Mouse (Mus musculus) layer of hippocampus, adult 9-11 months (tissue): ENCODE data around the gene Trappc10.

Experiments
- DNase-seq: peaks from one replicate; pipeline ENCODE4 v3.0.0; 2022

Trappc10 gene

DNA sequence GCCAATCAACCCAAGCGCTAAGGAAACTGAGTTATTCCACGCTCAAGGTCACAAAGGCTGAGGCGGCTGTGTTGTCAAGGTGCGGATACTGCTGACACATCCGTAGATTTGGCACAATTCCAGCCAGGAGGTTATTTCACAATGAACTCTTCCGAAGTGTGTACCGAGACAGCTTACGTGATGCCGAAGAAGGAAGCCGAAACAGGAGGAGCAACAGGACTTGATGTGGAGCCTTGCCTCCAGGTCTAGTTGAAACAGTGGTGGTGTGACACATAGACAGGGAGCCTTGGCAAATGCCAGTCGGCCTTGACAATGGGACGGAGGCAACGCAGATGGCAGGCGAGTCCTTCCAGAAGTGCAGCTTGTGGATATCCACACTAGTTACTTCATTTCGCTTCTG, 86.4 kb downstream of the Trappc10 start:
- DNase-seq, result no peak

DNA sequence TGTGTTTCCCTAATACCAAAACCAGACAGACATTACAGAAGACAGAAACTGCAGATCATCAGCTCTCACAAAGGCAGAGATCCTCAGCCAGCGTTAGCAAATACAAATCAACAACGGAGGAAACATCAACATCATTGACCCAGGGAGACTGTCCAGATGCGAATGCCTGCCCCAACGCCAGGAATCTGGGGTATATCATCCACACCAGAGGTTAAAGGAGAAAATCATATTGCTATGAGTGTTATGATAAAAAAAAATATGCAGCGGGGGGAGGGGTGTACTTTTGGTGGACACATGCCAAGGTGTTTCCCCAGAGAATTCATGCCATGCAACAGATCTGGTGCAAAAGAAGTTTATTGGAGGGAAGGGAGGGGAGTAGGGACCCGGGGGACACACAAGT, 87.5 kb downstream of the Trappc10 start:
- DNase-seq, result no peak

DNA sequence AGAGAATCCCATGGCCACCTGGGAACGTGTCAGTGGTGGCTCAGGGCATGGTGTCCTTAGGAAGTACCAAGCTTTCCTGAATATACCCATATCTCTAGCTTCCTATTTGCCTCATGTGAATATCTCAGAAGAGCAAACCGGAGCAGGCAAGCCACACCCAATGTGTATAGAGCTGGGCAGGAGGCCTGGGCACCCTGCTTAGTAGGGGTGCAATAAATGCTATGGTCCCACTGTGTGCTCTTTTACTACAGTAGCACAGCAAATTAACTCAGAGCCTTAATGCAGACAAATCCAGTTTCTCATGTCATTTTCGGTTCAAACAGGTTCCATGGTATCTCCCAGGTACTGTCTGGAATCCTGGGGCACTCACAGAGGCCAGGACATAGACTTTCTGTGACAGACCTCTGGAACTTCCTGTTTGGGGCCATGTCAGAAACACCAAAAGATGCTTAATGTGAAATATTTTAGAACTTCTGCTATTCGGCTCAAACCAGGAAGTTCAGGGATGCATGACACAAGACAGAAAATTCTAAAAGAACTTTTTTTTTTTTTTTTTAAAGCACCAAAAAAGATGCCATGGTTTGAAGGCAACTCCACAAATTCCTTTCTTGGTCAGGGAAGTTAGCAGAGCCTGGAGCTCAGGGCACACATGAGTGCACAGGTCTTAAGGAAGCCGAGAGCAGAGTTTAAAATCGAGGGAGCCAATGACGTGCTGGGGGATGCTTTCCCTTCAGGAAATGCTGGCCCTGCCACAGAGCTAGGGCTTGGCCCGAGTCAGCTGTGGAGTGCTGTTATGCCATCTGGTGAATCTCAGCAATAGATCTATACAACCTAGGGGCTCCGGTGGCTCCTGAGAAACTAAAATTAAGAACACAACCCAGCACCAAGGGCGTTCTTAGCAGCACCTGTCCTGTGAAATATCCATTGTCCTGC, 95.3 kb downstream of the Trappc10 start:
- DNase-seq, result no peak

DNA sequence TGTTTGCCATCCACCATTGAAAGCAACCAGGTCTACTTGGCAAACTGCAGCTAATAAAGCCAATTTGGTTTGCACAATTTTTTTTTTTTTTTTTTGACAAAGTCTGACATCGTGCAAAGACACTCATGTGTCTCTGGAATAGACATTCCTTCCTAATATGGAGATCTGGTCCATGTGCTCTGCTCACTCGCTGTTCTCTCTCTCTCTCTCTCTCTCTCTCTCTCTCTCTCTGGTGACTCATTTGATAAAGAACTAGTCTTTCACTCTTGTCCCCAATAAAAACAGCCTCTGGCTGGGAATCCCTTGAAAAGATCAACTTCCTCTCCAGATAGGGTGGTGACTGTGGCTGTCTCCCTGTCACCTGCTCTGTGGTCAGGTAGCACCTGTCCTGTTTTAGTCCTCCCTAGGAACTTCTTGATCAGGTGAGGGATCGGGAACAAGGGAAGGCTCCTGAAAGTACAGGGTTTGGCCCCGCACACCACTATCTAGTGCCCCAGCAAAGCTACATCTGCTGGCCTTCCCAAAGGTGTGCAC, 96.5 kb downstream of the Trappc10 start:
- DNase-seq, result no peak

DNA sequence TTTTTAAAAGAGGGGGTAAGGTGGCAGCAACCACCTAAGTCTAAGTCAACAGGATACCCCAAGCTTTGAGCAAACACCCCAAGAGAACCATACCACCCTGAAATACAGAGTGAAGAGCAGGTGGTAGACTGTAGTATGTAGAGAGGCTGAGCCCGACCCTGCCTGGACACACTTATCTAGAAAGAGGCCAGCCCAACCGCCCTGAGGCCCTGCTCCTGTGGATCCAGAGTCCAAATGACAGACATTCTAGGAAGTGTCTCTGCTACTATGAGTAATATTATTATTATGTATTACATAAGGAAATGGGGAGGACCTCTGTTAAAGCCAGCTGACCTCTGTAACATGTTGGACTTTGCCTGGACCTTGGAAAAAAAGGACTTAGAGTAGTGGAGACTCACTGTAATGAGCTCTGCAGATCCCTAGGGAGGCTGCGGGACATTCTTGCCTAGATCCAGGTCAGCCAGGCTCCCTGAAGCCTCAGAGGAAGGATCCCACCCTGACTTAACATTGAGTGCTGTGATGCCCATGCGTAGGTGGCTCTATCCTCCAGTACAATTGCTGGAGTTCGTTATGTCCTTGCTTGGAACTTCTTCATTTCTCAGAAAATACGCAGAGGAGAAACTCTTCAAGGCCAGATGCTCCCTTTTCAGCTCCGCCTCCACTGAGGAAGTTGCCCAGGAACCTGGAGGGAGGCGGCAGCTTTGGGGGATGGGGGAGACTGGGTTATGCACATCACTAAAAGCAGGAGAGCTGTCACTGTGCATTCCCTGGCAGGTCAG, 100.5 kb downstream of the Trappc10 start:
- peak; percentile 67 for DNase-seq

DNA sequence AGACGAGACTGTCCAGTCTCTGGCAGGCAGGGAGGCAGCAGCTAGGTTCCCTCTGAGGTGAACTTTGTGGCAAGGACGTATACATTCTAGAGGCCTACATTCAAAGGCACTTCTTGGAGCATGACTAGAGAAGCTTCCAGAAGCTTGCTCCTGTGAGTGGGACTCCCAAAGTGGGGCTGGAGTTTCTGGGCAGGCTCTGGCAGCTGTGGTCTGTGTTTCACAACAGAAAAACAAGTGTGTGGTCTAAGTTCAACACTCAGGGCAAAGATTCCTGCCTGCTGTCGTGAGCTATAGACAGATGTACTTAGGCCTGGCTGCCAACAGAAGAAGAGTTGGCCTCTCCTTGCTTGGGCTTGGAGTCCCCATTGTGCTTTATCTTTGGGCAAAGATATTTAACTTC, 103.6 kb downstream of the Trappc10 start:
- no peak for DNase-seq

DNA sequence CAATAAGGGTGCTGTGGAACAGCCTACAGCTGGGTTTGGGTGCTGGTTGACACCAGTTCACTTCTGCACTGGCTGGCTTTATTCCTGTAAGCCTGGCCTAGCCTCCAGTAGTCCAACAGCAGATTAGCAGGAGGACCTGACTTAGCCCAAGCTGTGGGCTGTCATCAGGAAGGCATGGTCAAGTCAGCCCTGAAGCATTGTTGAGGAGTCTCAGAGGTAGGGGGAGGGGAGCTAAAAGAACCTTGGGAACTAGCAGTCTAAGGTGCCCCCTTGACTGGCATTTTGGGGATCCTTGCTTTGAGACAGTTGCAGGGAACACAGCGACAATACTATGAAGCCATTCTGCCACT, 104.2 kb downstream of the Trappc10 start:
- no peak for DNase-seq

DNA sequence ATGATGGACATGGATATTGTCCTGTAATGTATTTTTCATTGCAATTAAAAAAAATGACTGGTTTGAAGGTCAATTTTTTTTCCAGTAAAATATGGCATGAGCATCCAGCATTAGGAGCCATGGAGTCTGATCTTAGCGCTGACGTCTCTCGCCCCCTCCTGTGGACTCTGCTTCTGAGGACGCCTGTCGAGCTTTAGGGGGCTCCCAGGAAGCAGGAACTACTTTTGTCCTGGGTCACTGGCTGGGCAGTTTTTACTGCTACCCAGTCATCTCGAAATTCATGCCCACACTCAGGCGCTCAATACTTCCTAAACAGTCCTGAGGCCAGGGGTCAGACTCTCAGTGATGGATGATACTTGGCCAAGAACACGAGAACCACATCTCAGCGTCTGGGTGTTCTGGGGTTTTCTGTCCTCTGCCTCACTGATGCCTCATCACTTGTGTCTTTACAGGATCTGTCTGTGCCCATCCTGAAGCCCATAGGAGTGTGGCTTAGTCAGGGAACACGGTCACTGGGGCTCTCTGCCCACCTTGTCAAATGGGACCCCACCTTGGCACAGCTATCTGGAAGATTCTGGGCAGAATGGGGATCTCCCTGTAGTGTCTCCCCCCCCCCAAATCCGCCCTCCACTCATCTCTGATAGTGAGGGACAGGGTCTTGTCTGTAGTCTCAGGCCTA, 104.7 kb downstream of the Trappc10 start:
- DNase-seq, result no peak

DNA sequence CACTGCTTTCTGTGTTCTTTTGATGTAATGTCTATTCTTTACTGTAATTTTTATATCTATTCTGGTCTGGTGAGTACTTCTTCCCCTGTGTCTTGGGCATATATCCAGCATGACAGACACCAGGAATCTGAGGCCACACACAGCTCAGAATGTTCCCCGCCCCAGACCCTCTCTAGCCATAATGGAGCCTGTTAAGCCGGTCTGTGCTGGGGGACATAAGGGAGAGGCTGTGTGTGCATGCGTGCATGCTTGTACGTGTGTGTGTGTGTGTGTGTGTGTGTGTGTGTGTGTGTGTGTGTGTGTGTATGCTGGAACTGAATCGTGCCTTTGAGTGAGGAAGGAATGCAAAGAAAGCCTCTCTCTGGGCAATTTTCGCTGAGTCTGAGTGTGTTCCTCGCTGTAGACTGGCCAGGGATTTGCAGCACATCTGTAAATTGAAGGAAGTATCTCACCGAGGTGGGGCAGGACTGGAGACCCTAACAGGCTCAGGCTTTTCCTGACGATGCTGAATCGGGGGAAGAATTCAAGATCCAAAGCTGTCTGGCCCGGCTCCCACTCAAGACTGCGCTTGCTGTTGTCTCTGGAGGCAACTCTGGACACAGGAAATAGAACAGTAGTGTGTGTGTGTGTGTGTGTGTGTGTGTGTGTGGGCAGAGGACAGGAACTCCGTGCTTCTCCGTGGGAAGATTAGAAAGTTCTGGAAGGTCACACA, 105.5 kb downstream of the Trappc10 start:
- no peak for DNase-seq

DNA sequence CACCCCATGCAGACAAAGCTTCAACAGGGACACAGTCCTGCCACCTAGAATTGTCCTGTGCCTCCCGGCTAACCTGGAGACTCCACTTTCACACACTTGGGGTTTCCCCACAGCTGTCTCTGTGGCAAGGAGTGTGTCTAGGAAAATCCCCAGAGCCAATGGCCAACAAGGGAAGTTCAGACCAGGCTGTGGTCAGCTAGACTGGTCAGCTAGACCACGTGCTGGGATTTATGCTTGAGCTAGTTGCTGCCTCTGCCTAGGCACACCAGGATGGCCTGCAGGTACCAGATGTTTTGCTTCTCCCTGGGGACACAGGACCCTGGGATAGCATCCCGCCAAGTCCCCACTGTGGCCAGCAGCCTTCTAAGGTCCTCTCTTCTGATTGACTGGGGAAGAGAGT, 107.2 kb downstream of the Trappc10 start:
- DNase-seq, result no peak
